Mouse (Mus musculus) liver, embryonic 14.5 days (tissue): ENCODE data around the gene Cntnap2.

Experiments
- CTCF ChIP-seq: IDR thresholded peaks from 2 replicates; pipeline ENCODE4 v1.5.1; 2016; ENCODE audit warnings: antibody characterized with exemption, low read depth, control low read depth
- EP300 ChIP-seq: IDR thresholded peaks from 2 replicates; pipeline ENCODE4 v1.6.1; 2016; ENCODE audit warnings: antibody characterized with exemption, low read depth

DNA sequence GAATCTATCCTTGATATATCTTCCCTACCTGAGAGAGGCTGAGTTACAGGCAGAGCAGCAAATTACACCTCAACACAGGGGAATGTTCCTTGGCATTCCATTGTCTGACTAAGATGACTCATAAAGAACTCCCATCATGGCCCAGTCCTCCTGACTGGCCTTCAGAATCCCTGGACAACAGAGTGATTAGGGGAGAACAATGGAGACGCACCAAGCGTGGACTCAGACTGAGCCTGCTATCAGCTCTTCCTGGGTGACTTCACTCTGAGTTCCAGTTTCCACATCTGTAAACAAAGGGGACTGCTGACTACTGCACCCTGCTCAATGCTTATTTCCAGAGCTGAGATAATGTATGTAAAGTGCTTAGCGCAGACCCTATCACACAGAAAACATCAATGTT is 2269.1 kb downstream of the Cntnap2 start:
- TF ChIP-seq EP300 (no peak), CTCF (no peak)
